Mouse (Mus musculus): ENCODE results near the gene Nfkbil1. TPM values are rescaled to one million over a fixed set of nuclear protein-coding genes. Genes with fewer than 3 reads are reported as not detected.
"Not testable (repeated sequence)": the region's sequence is repeated elsewhere in the genome, so short reads cannot be mapped to it uniquely, and the experiment has no call there.

Nfkbil1 gene
- polyA plus RNA-seq, 2 experiments = 1.3 to 4.2 TPM

- peak overlapping the region; percentile 69 for H3K4me3 ChIP-seq (ENCODE audit: insufficient read depth in 1 of 2, low read depth in 2 of 2, low read length in 2 of 2)
- ATAC-seq (ENCODE audit: insufficient read depth) (peak; percentile 70), DNase-seq (ENCODE audit: low read depth in 3 of 3, low spot score in 3 of 3) (peak; percentile 75 to 82 (median 76))
- no peaks in the 10 kb centered on the region for H3K9me3 ChIP-seq (ENCODE audit: control insufficient read depth, low read length)
- WGBS (ENCODE audit: insufficient replicate concordance) = 2% methylated on average over 18 of the region's 18 CpGs
- H3K9ac ChIP-seq (replicated peaks) = peak overlapping the region; percentile 76
- H3K27ac ChIP-seq = peak overlapping the region; percentile 86
- H3K4me1 ChIP-seq (replicated peaks; ENCODE audit: control insufficient read depth in 2 of 2, insufficient read depth in 2 of 2, low read length in 1 of 2) = peaks cover 7 to 16% of the 10 kb centered on the region in 2 experiments
- TF ChIP-seq EP300 (IDR thresholded peaks at IDR 0.05; ENCODE audit: low read depth) (no peak), CTCF (IDR thresholded peaks at IDR 0.05; ENCODE audit: low read depth) (peak; percentile 100)
- H3K4me2 ChIP-seq (ENCODE audit: low read depth) = peak overlapping the region; percentile 86
- H3K36me3 ChIP-seq (replicated peaks; ENCODE audit: control insufficient read depth, insufficient read depth, low read depth) = peaks cover 2% of the 10 kb centered on the region
- H3K27me3 ChIP-seq (ENCODE audit: control insufficient read depth, insufficient read depth, low read length) = no peaks in the 10 kb centered on the region
Measured at GRCm38 (mm10) chr17:35236390-35236746, 776 bp upstream of the Nfkbil1 start.

GRCm38 (mm10) chr17:35234903-35235302 lies 689 bp downstream of the Nfkbil1 start:
- peak; percentile 3; the same call in 1 of the 2 replicates for ATAC-seq (ENCODE audit: insufficient read depth)
- peaks cover 0 to 5% of the 10 kb centered on the region in 2 experiments; a peak in 1 of 4 replicates for H3K4me1 ChIP-seq (replicated peaks; ENCODE audit: control insufficient read depth in 2 of 2, insufficient read depth in 2 of 2, low read length in 1 of 2)

GRCm38 (mm10) chr17:35234090-35234489 lies 1.5 kb downstream of the Nfkbil1 start:
- not testable (repeated sequence) for H3K9me3 ChIP-seq (ENCODE audit: control insufficient read depth, low read length); H3K4me1 ChIP-seq (replicated peaks; ENCODE audit: control insufficient read depth in 2 of 2, insufficient read depth in 2 of 2, low read length in 1 of 2); DNase-seq (ENCODE audit: low read depth in 3 of 3, low spot score in 3 of 3); H3K9ac ChIP-seq (replicated peaks); ATAC-seq (ENCODE audit: insufficient read depth); H3K27me3 ChIP-seq (ENCODE audit: control insufficient read depth, insufficient read depth, low read length); H3K27ac ChIP-seq
- Histone ChIP-seq H3K36me3 (replicated peaks; ENCODE audit: control insufficient read depth, insufficient read depth, low read depth) (peaks cover 15% of the 10 kb centered on the region), H3K4me3 (ENCODE audit: insufficient read depth in 1 of 2, low read depth in 2 of 2, low read length in 2 of 2) (peak overlapping the region in 1 of 2 experiments; percentile 69; a peak in 1 of 4 replicates), H3K4me2 (ENCODE audit: low read depth) (peak overlapping the region; percentile 86)
- WGBS (ENCODE audit: insufficient replicate concordance) = 68% methylated on average over 7 of the region's 7 CpGs

More at GRCm38 (mm10) chr17:35234903-35235302, 689 bp downstream of the Nfkbil1 start:
- H3K27ac ChIP-seq = peak overlapping the region; percentile 86
- H3K4me2 ChIP-seq (ENCODE audit: low read depth) = peak overlapping the region; percentile 86
- DNase-seq (ENCODE audit: low read depth in 3 of 3, low spot score in 3 of 3) = no peak
- 3% methylated on average over 31 of the region's 31 CpGs for WGBS (ENCODE audit: insufficient replicate concordance)
- no peaks in the 10 kb centered on the region for H3K9me3 ChIP-seq (ENCODE audit: control insufficient read depth, low read length)
- peak overlapping the region; percentile 76 for H3K9ac ChIP-seq (replicated peaks)
- no peaks in the 10 kb centered on the region for H3K27me3 ChIP-seq (ENCODE audit: control insufficient read depth, insufficient read depth, low read length)
- no peak for TF ChIP-seq EP300 (IDR thresholded peaks at IDR 0.05; ENCODE audit: low read depth)
- no peak for TF ChIP-seq CTCF (IDR thresholded peaks at IDR 0.05; ENCODE audit: low read depth)
- peaks cover 7% of the 10 kb centered on the region for H3K36me3 ChIP-seq (replicated peaks; ENCODE audit: control insufficient read depth, insufficient read depth, low read depth)
- H3K4me3 ChIP-seq (ENCODE audit: insufficient read depth in 1 of 2, low read depth in 2 of 2, low read length in 2 of 2) = peak overlapping the region; percentile 69

GRCm38 (mm10) chr17:35233114-35233980 lies 2.2 kb downstream of the Nfkbil1 start, which contains the start of gene Atp6v1g2:
Gene Atp6v1g2 (plus strand): TSS chr17:35233660.
- ATAC-seq (ENCODE audit: insufficient read depth) (no peak), DNase-seq (ENCODE audit: low read depth in 3 of 3, low spot score in 3 of 3) (no peak)
- Histone ChIP-seq H3K9ac (replicated peaks) (peak within 1 kb of the TSS; percentile 76), H3K27ac (peak within 1 kb of the TSS; percentile 86; the same call in 1 of the 2 replicates), H3K4me1 (replicated peaks; ENCODE audit: control insufficient read depth in 2 of 2, insufficient read depth in 2 of 2, low read length in 1 of 2) (peaks cover 0 to 5% of the 10 kb centered on the region in 2 experiments; a peak in 1 of 4 replicates), H3K4me2 (ENCODE audit: low read depth) (peak within 1 kb of the TSS; percentile 86), H3K27me3 (ENCODE audit: control insufficient read depth, insufficient read depth, low read length) (no peaks in the 10 kb centered on the region), H3K9me3 (ENCODE audit: control insufficient read depth, low read length) (no peaks in the 10 kb centered on the region), H3K36me3 (replicated peaks; ENCODE audit: control insufficient read depth, insufficient read depth, low read depth) (peaks cover 16% of the 10 kb centered on the region), H3K4me3 (ENCODE audit: insufficient read depth in 1 of 2, low read depth in 2 of 2, low read length in 2 of 2) (peak within 1 kb of the TSS; percentile 69; a peak in 3 of 4 replicates)
- 69% methylated on average over 18 of the region's 18 CpGs for WGBS (ENCODE audit: insufficient replicate concordance)
- no peak for TF ChIP-seq CTCF (IDR thresholded peaks at IDR 0.05; ENCODE audit: low read depth)
- TF ChIP-seq EP300 (IDR thresholded peaks at IDR 0.05; ENCODE audit: low read depth) = no peak

GRCm38 (mm10) chr17:35232659-35233058 lies 2.9 kb downstream of the Nfkbil1 start:
- ATAC-seq (ENCODE audit: insufficient read depth) = no peak
- no peaks in the 10 kb centered on the region for H3K27me3 ChIP-seq (ENCODE audit: control insufficient read depth, insufficient read depth, low read length)
- peaks cover 16% of the 10 kb centered on the region for H3K36me3 ChIP-seq (replicated peaks; ENCODE audit: control insufficient read depth, insufficient read depth, low read depth)
- 60% methylated on average over 5 of the region's 5 CpGs for WGBS (ENCODE audit: insufficient replicate concordance)
- no peak overlapping the region for H3K9ac ChIP-seq (replicated peaks)
- H3K27ac ChIP-seq = no peak overlapping the region
- peak overlapping the region; percentile 32 for H3K4me2 ChIP-seq (ENCODE audit: low read depth)
- no peaks in the 10 kb centered on the region for H3K9me3 ChIP-seq (ENCODE audit: control insufficient read depth, low read length)
- DNase-seq (ENCODE audit: low read depth in 3 of 3, low spot score in 3 of 3) = no peak
- H3K4me1 ChIP-seq (replicated peaks; ENCODE audit: control insufficient read depth in 2 of 2, insufficient read depth in 2 of 2, low read length in 1 of 2) = peaks cover 0 to 5% of the 10 kb centered on the region in 2 experiments; a peak in 1 of 4 replicates
- H3K4me3 ChIP-seq (ENCODE audit: insufficient read depth in 1 of 2, low read depth in 2 of 2, low read length in 2 of 2) = no peak overlapping the region
- TF ChIP-seq EP300 (IDR thresholded peaks at IDR 0.05; ENCODE audit: low read depth) (no peak), CTCF (IDR thresholded peaks at IDR 0.05; ENCODE audit: low read depth) (no peak)
